Comparison of ENCODE assay signal across 15 mouse cellular contexts in genomic region chr4:107357172-107357571, GRCm38 (mm10). TPM values are rescaled to one million over a fixed set of nuclear protein-coding genes. Genes with fewer than 3 reads are reported as not detected.
DNase-seq lines count a peak whose midpoint lies in the region; TF ChIP-seq lines count a peak whose summit lies in the region.
"Not testable (repeated sequence)": the region's sequence is repeated elsewhere in the genome, so short reads cannot be mapped to it uniquely, and the experiment has no call there.
"Had no signal": no experiment of that assay in that cellular context is flagged by ENCODE, and none has a peak within 500 bp of the region (broad histone marks: within the 10 kb centered on the region; RNA-seq: fewer than 3 reads in every experiment).

No protein-coding gene starts in this region.

- peak overlapping the region; percentile 59; the same call in 1 of the 2 replicates for H3K27ac ChIP-seq in testis, adult 2 months (ENCODE audit: control insufficient read depth, insufficient read depth, low read depth, low read length)

- not testable (repeated sequence) for H3K4me3 ChIP-seq in testis, adult 2 months (ENCODE audit: control insufficient read depth, low read depth, low read length)

- not testable (repeated sequence) for H3K4me1 ChIP-seq in testis, adult 2 months (ENCODE audit: control insufficient read depth, insufficient read depth, low read length)

- H3K27me3 ChIP-seq in testis, adult 2 months (ENCODE audit: control insufficient read depth, insufficient read depth, low read length), result not testable (repeated sequence)

- TF ChIP-seq CTCF in testis, adult 2 months (IDR thresholded peaks at IDR 0.05; ENCODE audit: control insufficient read depth, insufficient read depth, insufficient replicate concordance, low read depth, low read length), result not testable (repeated sequence)

- H3K36me3 ChIP-seq in testis, adult 2 months (ENCODE audit: control insufficient read depth, insufficient read depth, low read length), result not testable (repeated sequence)

- DNase-seq in adrenal gland, adult (ENCODE audit: inconsistent age in 2 of 2, low spot score in 1 of 2), result peak; percentile 52 to 70
- DNase-seq in adrenal gland, adult 2 months, result peak; percentile 57
- peak; percentile 47 for DNase-seq in adrenal gland, postnatal 14 days
- peak; percentile 31 to 39 for DNase-seq in adrenal gland, postnatal 36 days

- not testable (repeated sequence) for TF ChIP-seq POLR2A in testis, adult 2 months (IDR thresholded peaks at IDR 0.05; ENCODE audit: control insufficient read depth, low read depth, low read length)

RNA-seq across cellular contexts. Expression of gene Ndc1, which starts 10.4 kb away (rescaled TPM):
- 10 to 100 TPM; 10.7 to 11.3 TPM for total RNA-seq in adrenal gland, adult 2 months (2021)
- polyA plus RNA-seq in adrenal gland, adult 2 months (2012; rRNA removed), result 15.9 and 17.0 TPM in 2 replicates
- total RNA-seq in adrenal gland, postnatal 14 days (2021), result 15.1 and 15.9 TPM in 2 replicates
- 10 to 100 TPM in 1 of 2 experiments, 1 to 10 TPM in 1; 9.5 to 12.4 TPM for total RNA-seq in adrenal gland, postnatal 36 days (2021)
- polyA plus RNA-seq in testis, adult 2 months (2012; rRNA removed), result 18.9 and 20.5 TPM in 2 replicates

RNA-seq across cellular contexts. Expression of gene Yipf1, which starts 43.0 kb away (rescaled TPM):
- 10 to 100 TPM; 48.3 to 64.3 TPM for total RNA-seq in adrenal gland, adult 2 months (2021)
- polyA plus RNA-seq in adrenal gland, adult 2 months (2012; rRNA removed), result 19.7 and 30.3 TPM in 2 replicates
- 51.8 and 68.3 TPM in 2 replicates for total RNA-seq in adrenal gland, postnatal 14 days (2021)
- 10 to 100 TPM; 56.4 to 90.9 TPM for total RNA-seq in adrenal gland, postnatal 36 days (2021)
- 48.8 and 52.5 TPM in 2 replicates for polyA plus RNA-seq in testis, adult 2 months (2012; rRNA removed)

RNA-seq across cellular contexts. Expression of gene Dio1, which starts 50.2 kb away (rescaled TPM):
- under 1 TPM in 1 of 2 experiments, not detected in 1; 0.61 TPM for total RNA-seq in adrenal gland, adult 2 months (2021)
- polyA plus RNA-seq in adrenal gland, adult 2 months (2012; rRNA removed), result 0.45 TPM in 1 of 2 replicates, not detected in the other
- 0.49 and 12.0 TPM in 2 replicates for total RNA-seq in adrenal gland, postnatal 14 days (2021)
- total RNA-seq in adrenal gland, postnatal 36 days (2021), result not detected
- 0.12 TPM in 1 of 2 replicates, not detected in the other for polyA plus RNA-seq in testis, adult 2 months (2012; rRNA removed)
- total RNA-seq: adrenal gland, adult 8-10 months; adrenal gland, postnatal 25 days; ES-E14; G1E; MEL had no signal
- polyA plus RNA-seq: activated CD4-positive, CD25-positive, alpha-beta regulatory T cell, adult 4 months; brain, embryonic 14.5 days; C2C12; CD4-positive, CD25-positive, alpha-beta regulatory T cell, adult 4 months; G1E; Patski had no signal
